Mouse (Mus musculus) megakaryocyte, embryonic 14.5 days (primary cell): ENCODE measurements around the gene Opcml.

Experiments used
- FLI1 ChIP-seq: IDR thresholded peaks from 2 replicates; pipeline ENCODE4 v1.6.1; 2012; ENCODE audit warnings: low read length, inconsistent platforms, mixed read lengths
- GATA1 ChIP-seq: IDR thresholded peaks from 3 replicates; pipeline ENCODE4 v1.6.1; 2012; ENCODE audit warnings: mixed read lengths, low read length, inconsistent platforms, borderline replicate concordance

DNA sequence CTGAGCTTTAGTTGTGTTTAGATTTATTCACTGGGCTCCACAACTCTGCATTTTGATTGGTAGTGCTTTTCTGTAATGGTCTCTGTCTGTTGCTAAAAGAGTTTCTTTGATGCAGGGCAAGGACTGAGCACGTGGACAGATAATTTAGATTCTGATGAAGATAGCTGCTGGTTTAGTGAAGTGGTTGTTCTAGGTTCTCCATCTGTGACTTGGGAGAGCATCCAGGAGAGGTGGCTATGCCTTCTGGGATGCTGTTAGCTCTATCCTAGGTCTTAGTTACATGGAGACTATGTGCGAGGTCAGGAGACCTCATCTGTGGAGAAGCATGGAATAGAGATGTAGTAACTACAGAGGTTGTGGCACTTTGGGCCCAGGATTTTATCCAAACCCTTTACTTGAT lies 472.3 kb downstream of the Opcml start:
- TF ChIP-seq FLI1 (no peak), GATA1 (no peak)
